Mouse (Mus musculus) adrenal gland, adult 2 months (tissue): ENCODE measurements around the gene Cryba4. TPM values are rescaled to one million over a fixed set of nuclear protein-coding genes. Genes with fewer than 3 reads are reported as not detected.

Experiments used
- DNase-seq: peaks from one replicate; pipeline ENCODE4 v3.0.0; 2021
- polyA plus RNA-seq: library from polyadenylated mRNA; depleted of rRNA; stranded (reverse); fragments of >200 nt; gene quantifications from 2 replicates; pipeline ENCODE4 v1.2.3, GENCODE M21; 2012
- total RNA-seq, 2 experiments: library from RNA; stranded (reverse); gene quantifications; 2 replicates each; pipeline ENCODE4 v1.2.3; 2021

Gene Cryba4
- total and polyA plus RNA-seq, 3 experiments, result 70.5 to 91.5 (median 74.9) TPM

DNA sequence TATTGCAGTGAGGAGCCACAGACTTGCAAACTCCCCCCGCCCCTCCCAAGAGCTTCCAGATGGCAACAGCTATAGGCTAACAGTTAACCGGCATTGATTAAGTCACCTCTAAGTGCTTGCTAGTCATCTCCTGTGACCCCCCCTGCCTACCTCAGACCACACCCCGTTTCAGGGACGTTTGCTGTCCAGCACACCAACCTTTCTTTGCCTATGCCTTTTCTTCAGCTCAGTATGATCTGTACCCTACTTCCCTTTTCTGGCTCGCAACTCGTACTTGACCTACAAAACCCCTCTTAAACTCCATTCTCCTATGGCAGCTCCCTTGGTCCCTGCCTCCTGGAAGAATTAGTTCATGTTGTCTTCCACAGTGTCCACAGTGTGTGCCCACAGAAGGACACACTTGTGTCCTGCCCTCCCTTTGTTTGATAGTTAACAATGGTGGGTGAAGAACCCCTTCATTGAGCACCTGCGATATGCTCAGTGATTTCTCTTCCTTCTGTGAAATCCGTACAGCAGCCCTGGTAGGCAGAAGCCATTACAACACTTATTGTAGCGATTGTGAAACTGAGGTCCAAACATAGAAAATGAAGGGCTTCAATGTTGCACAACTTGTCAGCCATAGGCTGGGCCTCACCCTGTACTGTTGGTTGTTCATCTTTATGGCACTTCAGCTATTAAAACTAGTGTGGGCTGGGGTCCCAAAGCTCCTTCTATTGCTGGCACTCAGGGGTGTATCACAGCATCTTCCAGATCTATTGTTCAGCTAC is 13.9 kb upstream of the Cryba4 start:
- DNase-seq, result no peak

DNA sequence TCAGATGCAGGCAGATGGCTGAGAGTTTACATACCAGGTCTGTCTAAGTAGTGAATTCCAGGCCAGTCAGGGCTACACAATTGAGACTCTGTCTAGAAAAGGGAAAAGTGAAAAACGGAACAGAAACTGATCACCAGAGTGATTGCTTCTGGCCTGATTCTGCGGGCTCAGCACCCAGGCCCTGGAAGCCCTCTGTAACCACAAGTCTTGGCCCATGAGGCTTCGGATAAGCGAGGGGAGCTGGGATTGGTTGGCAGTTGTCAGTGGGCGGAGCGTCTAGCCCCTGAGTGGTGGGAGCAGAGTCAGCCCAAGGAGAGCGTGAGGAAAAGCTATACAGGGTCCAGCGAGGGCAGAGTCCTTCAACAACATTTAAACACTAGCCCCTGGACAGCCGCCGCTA is 13.2 kb upstream of the Cryba4 start:
- no peak for DNase-seq

GRCm38 (mm10) chr5:112265110-112265509 is 12.8 kb upstream of the Cryba4 start:
- DNase-seq, result no peak

DNA sequence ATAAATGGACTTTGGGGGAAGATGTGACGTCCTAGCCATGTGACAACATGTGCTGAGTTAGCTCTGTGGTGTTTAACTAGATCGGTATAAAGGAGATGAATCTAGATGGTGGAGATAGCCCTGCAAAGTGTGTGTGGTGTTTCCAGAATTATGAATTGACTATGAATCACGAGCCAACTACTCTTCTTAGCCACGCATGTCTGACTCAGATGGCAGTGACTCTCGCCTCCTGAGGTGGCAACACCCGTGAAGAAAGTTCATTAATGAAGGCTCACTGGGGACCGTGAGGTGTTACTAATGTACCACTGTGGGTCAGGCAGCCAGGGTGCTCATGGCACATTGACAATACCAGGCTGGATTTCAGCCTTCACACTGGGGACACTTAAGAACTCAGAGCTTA is 11.8 kb upstream of the Cryba4 start:
- no peak for DNase-seq

DNA sequence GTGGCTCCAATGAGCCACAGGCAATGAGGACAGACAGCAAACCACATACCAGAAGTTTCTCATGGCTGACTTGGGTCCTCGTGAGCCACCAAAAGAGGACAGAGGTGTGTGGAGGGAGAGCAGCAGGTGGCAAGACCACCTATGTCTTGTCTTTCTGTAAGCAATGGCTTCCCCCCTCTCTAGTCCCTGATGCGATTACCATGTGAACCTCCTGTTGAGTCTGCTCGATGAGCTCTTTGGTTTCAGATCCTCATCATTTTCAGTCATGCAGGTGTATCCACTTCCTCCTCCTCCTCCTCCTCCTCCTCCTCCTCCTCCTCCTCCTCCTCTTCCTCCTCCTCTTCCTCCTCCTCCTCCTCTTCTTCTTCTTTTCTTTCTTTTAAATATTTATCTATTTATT is 8.5 kb upstream of the Cryba4 start:
- no peak for DNase-seq

GRCm38 (mm10) chr5:112259862-112260650 is 7.7 kb upstream of the Cryba4 start:
- no peak for DNase-seq

DNA sequence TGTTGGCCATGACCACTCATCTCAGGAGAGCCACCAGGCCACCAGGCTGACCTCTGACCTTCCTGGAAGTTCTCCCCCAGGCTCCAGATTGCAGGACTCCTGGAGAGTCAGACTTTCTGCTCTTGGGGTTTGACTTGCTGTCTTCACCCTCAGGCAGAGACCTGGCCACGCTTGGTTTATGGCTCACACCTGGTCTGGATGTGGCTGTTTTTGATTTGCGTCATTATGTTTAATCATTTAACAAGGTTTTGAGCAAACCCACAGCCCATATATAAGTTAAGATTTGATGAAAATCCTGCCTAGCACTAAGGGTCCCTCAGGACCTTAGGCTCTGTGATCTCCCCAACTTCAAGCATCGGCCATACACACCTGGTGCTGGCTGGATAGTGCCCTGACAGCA is 5.6 kb upstream of the Cryba4 start:
- DNase-seq, result no peak

DNA sequence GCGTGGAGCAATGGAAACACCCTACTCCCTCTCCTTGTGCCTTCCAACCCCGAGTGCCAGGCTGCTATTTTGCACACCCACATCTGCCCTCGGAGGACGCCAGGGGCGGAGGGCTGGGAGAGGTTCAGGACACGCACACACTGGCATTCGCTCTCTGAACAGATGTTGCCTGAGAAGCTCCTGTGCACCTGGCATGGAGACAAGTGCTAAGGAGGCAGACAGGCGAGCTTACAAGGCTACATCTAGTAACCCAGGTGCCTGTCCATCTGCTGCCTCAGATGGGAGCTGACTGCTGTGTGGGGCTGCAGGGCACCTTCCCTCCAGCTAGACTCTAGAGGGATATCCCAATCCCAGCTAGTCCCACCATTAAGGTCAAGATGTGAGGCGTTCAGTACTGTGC is 4.1 kb upstream of the Cryba4 start:
- no peak for DNase-seq

- DNase-seq, result peak; percentile 90
Measured at GRCm38 (mm10) chr5:112255426-112255825, 3.1 kb upstream of the Cryba4 start, which contains the start of gene Crybb1. TSS of gene Crybb1 (plus strand) at chr5:112255815.

DNA sequence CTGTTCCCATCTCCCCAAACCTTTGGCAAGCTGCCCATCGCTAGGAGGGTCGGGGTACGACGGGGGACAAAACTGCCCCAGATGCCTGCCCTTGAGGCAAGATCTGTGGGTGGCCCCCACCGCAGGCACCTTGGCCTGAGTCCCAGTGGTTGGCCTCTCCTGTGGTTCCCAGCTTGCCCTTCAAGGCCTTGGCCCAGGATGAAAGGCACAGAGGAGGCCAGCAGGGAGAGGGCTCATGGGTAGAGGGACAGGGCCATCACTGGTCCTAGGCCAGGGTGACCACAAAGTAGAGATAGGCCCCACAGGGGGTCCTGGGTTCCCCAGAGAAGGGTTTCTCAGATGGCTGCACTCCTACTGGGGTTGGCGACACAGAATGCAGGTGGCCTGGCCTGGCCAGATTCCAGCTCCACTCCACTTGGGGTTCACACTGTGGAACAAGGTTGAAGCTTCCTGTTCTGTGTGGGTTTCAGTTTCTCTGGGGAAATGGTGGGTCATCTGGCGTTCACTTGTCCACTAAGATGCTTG is 2.0 kb upstream of the Cryba4 start:
- DNase-seq, result peak; percentile 96

DNA sequence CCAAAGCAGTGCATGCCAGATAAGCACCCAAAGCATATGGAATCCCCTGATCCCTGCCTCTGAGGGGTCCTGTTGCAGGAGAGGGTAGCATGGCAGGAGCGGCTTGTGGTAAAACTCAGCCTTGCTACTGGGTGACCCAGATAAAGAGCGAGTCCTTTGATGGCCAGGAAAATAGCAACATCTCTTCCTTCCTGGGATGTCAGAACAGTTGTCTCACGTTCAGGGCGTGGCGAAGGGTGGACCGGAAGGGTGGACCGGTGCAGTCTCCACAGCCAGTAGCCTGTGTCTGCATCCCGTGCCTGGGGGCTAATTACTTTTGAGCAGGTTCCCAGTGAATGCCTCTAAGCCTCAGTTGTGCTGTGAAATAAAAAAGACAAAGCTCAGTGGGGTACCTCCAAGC is 851 bp upstream of the Cryba4 start:
- DNase-seq, result peak; percentile 76

GRCm38 (mm10) chr5:112249106-112249505 is 3.2 kb downstream of the Cryba4 start:
- DNase-seq, result peak; percentile 79

GRCm38 (mm10) chr5:112247399-112247798 is 4.9 kb downstream of the Cryba4 start:
- DNase-seq, result no peak

DNA sequence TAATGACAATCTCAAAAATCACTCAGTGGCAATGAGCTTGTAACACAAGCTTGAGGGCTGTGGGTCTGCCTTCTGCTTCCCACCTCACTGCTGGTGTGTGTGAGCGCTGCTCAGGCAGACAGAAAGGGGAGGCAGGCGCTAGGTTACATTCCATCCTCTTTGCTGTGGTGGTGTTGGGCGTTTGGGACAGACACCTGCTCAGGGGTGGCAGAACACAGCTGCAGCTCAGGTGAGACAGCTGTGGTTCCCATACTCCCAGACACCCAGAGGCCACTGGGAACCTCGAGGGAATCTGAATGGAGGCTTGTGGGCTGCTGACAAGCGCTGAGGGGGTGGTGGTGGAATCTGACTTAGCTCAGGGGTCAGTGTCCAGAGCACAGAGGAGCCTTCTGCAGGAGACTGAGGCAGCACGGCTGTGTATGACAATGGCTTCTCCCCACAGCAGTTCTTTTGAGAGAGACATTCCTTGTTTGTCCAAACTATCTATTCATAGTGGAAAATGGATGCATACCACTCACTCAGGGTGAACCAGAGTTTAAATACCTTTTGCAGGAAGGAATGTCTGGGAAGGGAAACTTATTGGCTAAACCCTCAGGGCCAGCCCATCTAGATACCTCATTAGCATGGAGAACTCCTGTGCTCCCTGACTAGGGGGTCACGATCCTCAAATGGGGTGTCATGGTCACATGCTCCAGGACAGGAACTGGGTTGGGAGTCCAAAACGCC is 7.3 kb downstream of the Cryba4 start:
- DNase-seq, result no peak

DNA sequence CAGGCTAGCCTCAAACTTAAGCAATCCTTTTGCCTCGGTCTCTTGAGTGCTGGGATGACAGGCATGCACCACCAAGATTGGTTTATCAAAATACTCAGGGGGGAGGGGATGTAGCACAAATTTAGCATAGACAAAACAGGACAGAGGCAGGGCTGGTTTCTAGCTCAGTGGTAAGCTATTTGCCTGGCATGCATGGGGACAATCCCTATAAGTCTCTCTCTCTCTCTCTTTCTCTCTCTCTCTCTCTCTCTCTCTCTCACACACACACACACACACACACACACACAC is 8.1 kb downstream of the Cryba4 start:
- no peak for DNase-seq

GRCm38 (mm10) chr5:112243539-112244274 is 8.6 kb downstream of the Cryba4 start:
- DNase-seq, result no peak

GRCm38 (mm10) chr5:112243041-112243440 is 9.3 kb downstream of the Cryba4 start:
- no peak for DNase-seq

DNA sequence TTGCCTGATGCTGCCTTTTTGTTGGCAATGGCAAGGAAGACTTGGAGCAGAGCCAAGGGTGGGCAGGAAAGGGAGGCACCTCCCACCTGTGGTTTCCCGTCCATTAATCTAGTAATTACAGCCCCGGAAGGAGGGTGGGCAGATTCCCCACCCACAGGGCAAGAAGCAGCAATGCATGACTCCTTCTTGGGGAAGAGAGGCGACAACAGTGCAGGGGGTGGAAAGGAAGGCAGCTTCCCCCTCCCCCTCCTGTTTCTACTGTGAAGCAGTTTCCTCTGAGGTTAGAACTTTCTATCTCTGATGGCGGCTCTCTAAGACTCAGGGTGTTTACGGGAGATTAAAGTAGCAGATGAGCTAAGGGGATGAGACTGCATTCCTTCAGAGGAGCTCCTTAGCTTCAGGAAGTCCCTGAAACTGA is 9.9 kb downstream of the Cryba4 start:
- peak; percentile 73 for DNase-seq

DNA sequence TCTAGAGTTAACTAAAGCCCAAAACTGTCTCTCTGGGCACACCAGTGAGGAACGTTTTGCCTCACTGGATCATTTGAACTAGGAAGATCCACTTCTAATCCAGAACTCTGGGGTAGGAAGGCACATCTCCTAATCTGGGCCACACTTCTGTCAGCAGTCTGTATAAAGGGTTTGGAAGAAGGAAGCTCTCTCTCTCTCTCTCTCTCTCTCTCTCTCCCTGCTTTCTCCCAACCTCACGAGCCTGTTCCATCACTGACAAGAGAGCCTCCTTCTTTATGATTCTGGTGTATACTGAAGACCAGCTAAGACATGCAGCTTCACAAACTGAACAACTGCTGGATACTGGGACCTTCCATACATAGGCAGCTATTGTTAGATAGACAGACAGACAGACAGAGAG is 10.5 kb downstream of the Cryba4 start:
- DNase-seq, result no peak

DNA sequence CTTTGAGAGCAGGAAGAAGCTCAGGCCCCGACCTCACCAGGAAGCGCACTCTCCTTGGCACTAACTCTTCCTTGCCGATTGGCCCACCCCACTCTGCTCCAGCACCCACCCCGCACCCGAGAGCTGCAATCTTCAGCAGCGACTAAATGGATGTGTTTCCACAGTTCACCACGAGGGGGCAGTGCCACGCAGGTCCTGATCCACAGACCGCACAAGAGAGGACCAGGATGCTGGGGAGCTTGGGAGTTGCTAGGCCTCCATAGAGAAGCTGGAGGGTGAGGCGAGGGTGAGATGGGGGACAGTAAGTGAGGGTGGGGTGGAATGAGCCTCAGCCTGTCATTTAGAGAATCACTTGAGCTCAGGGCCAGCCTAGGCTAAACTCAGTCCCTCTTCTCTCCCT is 11.6 kb downstream of the Cryba4 start:
- peak; percentile 88 for DNase-seq

- DNase-seq, result no peak
Measured at GRCm38 (mm10) chr5:112238781-112239482, 13.4 kb downstream of the Cryba4 start.
